Mouse (Mus musculus): ENCODE measurements around the gene Aldh16a1. TPM values are rescaled to one million over a fixed set of nuclear protein-coding genes. Genes with fewer than 3 reads are reported as not detected.

The Aldh16a1 gene
- polyA plus RNA-seq, 1 experiment: 97.2 TPM

- Histone ChIP-seq H3K27ac (ENCODE audit: control insufficient read depth, insufficient read depth, low read length) (no peak overlapping the region), H3K36me3 (ENCODE audit: control insufficient read depth, insufficient read depth, low read length) (no peaks in the 10 kb centered on the region), H3K4me1 (replicated peaks; ENCODE audit: control insufficient read depth, insufficient read depth, low read length) (no peaks in the 10 kb centered on the region), H3K27me3 (ENCODE audit: control insufficient read depth, insufficient read depth, low read length) (no peaks in the 10 kb centered on the region), H3K4me3 (ENCODE audit: control insufficient read depth, insufficient read depth, low read length) (no peak overlapping the region)
- TF ChIP-seq POLR2A (IDR thresholded peaks at IDR 0.05; ENCODE audit: control insufficient read depth, extremely low read depth, insufficient read depth, low read length, poor library complexity) (no peak), CTCF (IDR thresholded peaks at IDR 0.05; ENCODE audit: borderline replicate concordance, control insufficient read depth, extremely low read depth, insufficient read depth, low read length, poor library complexity) (no peak)
- 76% methylated on average over 2 of the region's 2 CpGs for WGBS
- no peak for DNase-seq
Observed at GRCm38 (mm10) chr7:45191161-45191560, 36.8 kb upstream of the Aldh16a1 start.

- Histone ChIP-seq H3K27me3 (ENCODE audit: control insufficient read depth, insufficient read depth, low read length) (no peaks in the 10 kb centered on the region), H3K4me1 (replicated peaks; ENCODE audit: control insufficient read depth, insufficient read depth, low read length) (no peaks in the 10 kb centered on the region), H3K36me3 (ENCODE audit: control insufficient read depth, insufficient read depth, low read length) (no peaks in the 10 kb centered on the region), H3K27ac (ENCODE audit: control insufficient read depth, insufficient read depth, low read length) (no peak overlapping the region), H3K4me3 (ENCODE audit: control insufficient read depth, insufficient read depth, low read length) (no peak overlapping the region)
- no peak for DNase-seq
- no peak for TF ChIP-seq CTCF (IDR thresholded peaks at IDR 0.05; ENCODE audit: borderline replicate concordance, control insufficient read depth, extremely low read depth, insufficient read depth, low read length, poor library complexity)
- no peak for TF ChIP-seq POLR2A (IDR thresholded peaks at IDR 0.05; ENCODE audit: control insufficient read depth, extremely low read depth, insufficient read depth, low read length, poor library complexity)
- 94% methylated on average over 6 of the region's 6 CpGs for WGBS
Observed at GRCm38 (mm10) chr7:45190186-45190585, 35.8 kb upstream of the Aldh16a1 start.

GRCm38 (mm10) chr7:45189600-45189999 lies 35.2 kb upstream of the Aldh16a1 start:
- DNase-seq: no peak
- Histone ChIP-seq H3K4me3 (ENCODE audit: control insufficient read depth, insufficient read depth, low read length) (no peak overlapping the region), H3K27ac (ENCODE audit: control insufficient read depth, insufficient read depth, low read length) (no peak overlapping the region), H3K27me3 (ENCODE audit: control insufficient read depth, insufficient read depth, low read length) (no peaks in the 10 kb centered on the region; the same call in 1 of the 2 replicates), H3K4me1 (replicated peaks; ENCODE audit: control insufficient read depth, insufficient read depth, low read length) (no peaks in the 10 kb centered on the region), H3K36me3 (ENCODE audit: control insufficient read depth, insufficient read depth, low read length) (no peaks in the 10 kb centered on the region)
- no peak for TF ChIP-seq CTCF (IDR thresholded peaks at IDR 0.05; ENCODE audit: borderline replicate concordance, control insufficient read depth, extremely low read depth, insufficient read depth, low read length, poor library complexity)
- no peak for TF ChIP-seq POLR2A (IDR thresholded peaks at IDR 0.05; ENCODE audit: control insufficient read depth, extremely low read depth, insufficient read depth, low read length, poor library complexity)
- WGBS: 67% methylated on average over 16 of the region's 16 CpGs

GRCm38 (mm10) chr7:45185921-45186320 lies 31.5 kb upstream of the Aldh16a1 start:
- H3K36me3 ChIP-seq (ENCODE audit: control insufficient read depth, insufficient read depth, low read length): no peaks in the 10 kb centered on the region
- peaks cover 6% of the 10 kb centered on the region; the same call in 1 of the 2 replicates for H3K4me1 ChIP-seq (replicated peaks; ENCODE audit: control insufficient read depth, insufficient read depth, low read length)
- no peak overlapping the region for H3K27ac ChIP-seq (ENCODE audit: control insufficient read depth, insufficient read depth, low read length)
- 87% methylated on average over 7 of the region's 7 CpGs for WGBS
- no peak overlapping the region for H3K4me3 ChIP-seq (ENCODE audit: control insufficient read depth, insufficient read depth, low read length)
- H3K27me3 ChIP-seq (ENCODE audit: control insufficient read depth, insufficient read depth, low read length): peaks cover 4% of the 10 kb centered on the region
- TF ChIP-seq CTCF (IDR thresholded peaks at IDR 0.05; ENCODE audit: borderline replicate concordance, control insufficient read depth, extremely low read depth, insufficient read depth, low read length, poor library complexity) (no peak), POLR2A (IDR thresholded peaks at IDR 0.05; ENCODE audit: control insufficient read depth, extremely low read depth, insufficient read depth, low read length, poor library complexity) (no peak)
- DNase-seq: no peak

- DNase-seq: no peak
- TF ChIP-seq CTCF (IDR thresholded peaks at IDR 0.05; ENCODE audit: borderline replicate concordance, control insufficient read depth, extremely low read depth, insufficient read depth, low read length, poor library complexity) (no peak), POLR2A (IDR thresholded peaks at IDR 0.05; ENCODE audit: control insufficient read depth, extremely low read depth, insufficient read depth, low read length, poor library complexity) (no peak)
- Histone ChIP-seq H3K27ac (ENCODE audit: control insufficient read depth, insufficient read depth, low read length) (no peak overlapping the region), H3K4me1 (replicated peaks; ENCODE audit: control insufficient read depth, insufficient read depth, low read length) (peaks cover 6% of the 10 kb centered on the region; the same call in 1 of the 2 replicates), H3K36me3 (ENCODE audit: control insufficient read depth, insufficient read depth, low read length) (no peaks in the 10 kb centered on the region), H3K4me3 (ENCODE audit: control insufficient read depth, insufficient read depth, low read length) (no peak overlapping the region), H3K27me3 (ENCODE audit: control insufficient read depth, insufficient read depth, low read length) (peaks cover 14% of the 10 kb centered on the region)
- 89% methylated on average over 7 of the region's 7 CpGs for WGBS
Observed at GRCm38 (mm10) chr7:45183672-45184071, 29.3 kb upstream of the Aldh16a1 start.

GRCm38 (mm10) chr7:45182606-45183005 lies 28.2 kb upstream of the Aldh16a1 start:
- WGBS: 18% methylated on average over 11 of the region's 11 CpGs
- DNase-seq: no peak
- H3K4me1 ChIP-seq (replicated peaks; ENCODE audit: control insufficient read depth, insufficient read depth, low read length): peaks cover 6% of the 10 kb centered on the region; the same call in 1 of the 2 replicates
- H3K36me3 ChIP-seq (ENCODE audit: control insufficient read depth, insufficient read depth, low read length): no peaks in the 10 kb centered on the region
- H3K4me3 ChIP-seq (ENCODE audit: control insufficient read depth, insufficient read depth, low read length): peak overlapping the region; percentile 20; the same call in 1 of the 2 replicates
- TF ChIP-seq CTCF (IDR thresholded peaks at IDR 0.05; ENCODE audit: borderline replicate concordance, control insufficient read depth, extremely low read depth, insufficient read depth, low read length, poor library complexity) (no peak), POLR2A (IDR thresholded peaks at IDR 0.05; ENCODE audit: control insufficient read depth, extremely low read depth, insufficient read depth, low read length, poor library complexity) (no peak)
- no peak overlapping the region for H3K27ac ChIP-seq (ENCODE audit: control insufficient read depth, insufficient read depth, low read length)
- peaks cover 14% of the 10 kb centered on the region for H3K27me3 ChIP-seq (ENCODE audit: control insufficient read depth, insufficient read depth, low read length)

- H3K4me3 ChIP-seq (ENCODE audit: control insufficient read depth, insufficient read depth, low read length): peak overlapping the region; percentile 20; the same call in 1 of the 2 replicates
- whole genome bisulfite sequencing: 1% methylated on average over 34 of the region's 34 CpGs
- H3K27ac ChIP-seq (ENCODE audit: control insufficient read depth, insufficient read depth, low read length): no peak overlapping the region
- H3K4me1 ChIP-seq (replicated peaks; ENCODE audit: control insufficient read depth, insufficient read depth, low read length): peaks cover 6% of the 10 kb centered on the region; the same call in 1 of the 2 replicates
- no peaks in the 10 kb centered on the region for H3K36me3 ChIP-seq (ENCODE audit: control insufficient read depth, insufficient read depth, low read length)
- TF ChIP-seq CTCF (IDR thresholded peaks at IDR 0.05; ENCODE audit: borderline replicate concordance, control insufficient read depth, extremely low read depth, insufficient read depth, low read length, poor library complexity): peak; percentile 41; the same call in 1 of the 2 replicates
- peak; percentile 47; the same call in 1 of the 2 replicates for TF ChIP-seq POLR2A (IDR thresholded peaks at IDR 0.05; ENCODE audit: control insufficient read depth, extremely low read depth, insufficient read depth, low read length, poor library complexity)
- peak; percentile 86 for DNase-seq
- H3K27me3 ChIP-seq (ENCODE audit: control insufficient read depth, insufficient read depth, low read length): peaks cover 15% of the 10 kb centered on the region
Observed at GRCm38 (mm10) chr7:45182199-45182601, 27.8 kb upstream of the Aldh16a1 start.
